Mouse (Mus musculus) kidney, embryonic 16.5 days (tissue): ENCODE results near the gene Lrch1. TPM values are rescaled to one million over a fixed set of nuclear protein-coding genes. Genes with fewer than 3 reads are reported as not detected.

Source experiments
- ATAC-seq: fragments of 200-750 bp; cut with Nextera tagmentation; 2 replicates; pipeline ENCODE4 v1.8.0; 2017; ENCODE audit warnings: moderate TSS enrichment; ENCODE audit not compliant: low FRiP score, low TSS enrichment
- H3K27ac ChIP-seq: fragments of 300-500 bp; sonication (generic); 2 replicates; pipeline ENCODE4 v1.5.1; 2014; ENCODE audit warnings: low read length
- H3K27me3 ChIP-seq: fragments of 300-500 bp; sonication (generic); 2 replicates; pipeline ENCODE4 v1.6.1; 2014; ENCODE audit warnings: low read length, control low read depth, mixed read lengths; ENCODE audit not compliant: insufficient read depth
- H3K36me3 ChIP-seq: fragments of 300-500 bp; sonication (generic); 2 replicates; pipeline ENCODE4 v1.6.1; 2014; ENCODE audit warnings: low read length, control low read depth, mixed read lengths; ENCODE audit not compliant: insufficient read depth
- H3K4me1 ChIP-seq: fragments of 300-500 bp; sonication (generic); 2 replicates; pipeline ENCODE4 v1.6.1; 2014; ENCODE audit warnings: low read length, control low read depth, mixed read lengths; ENCODE audit not compliant: insufficient read depth
- H3K4me2 ChIP-seq: fragments of 300-500 bp; sonication (generic); replicated peaks from 2 replicates; pipeline ENCODE4 v1.6.1; 2014; ENCODE audit warnings: low read depth, low read length
- H3K4me3 ChIP-seq: fragments of 300-500 bp; sonication (generic); 2 replicates; pipeline ENCODE4 v1.5.1; 2014; ENCODE audit warnings: mild to moderate bottlenecking, low read length
- H3K9ac ChIP-seq: fragments of 300-500 bp; sonication (generic); replicated peaks from 2 replicates; pipeline ENCODE4 v1.6.1; 2014; ENCODE audit warnings: low read length
- H3K9me3 ChIP-seq: fragments of 300-500 bp; sonication (generic); 2 replicates; pipeline ENCODE4 v1.6.1; 2016; ENCODE audit warnings: low read length, control low read depth
- WGBS: fragments of 180-500 bp; shearing (Covaris S2); extraction: QIAGEN DNeasy Blood & Tissue Kit; methylation state at CpG from one replicate; pipeline ENCODE4 v1.1.7; 2014; 5-methylcytosine and 5-hydroxymethylcytosine counted together
- polyA plus RNA-seq: library from polyadenylated mRNA; unstranded; fragments of >200 nt; fragmentation: Nextera tagmentation; extraction: Ambion mirVana; gene quantifications from 2 replicates; pipeline ENCODE4 v1.2.1, GENCODE M21; 2015

The Lrch1 gene
- polyA plus RNA-seq, 1 experiment from 2014 or later: 18.3 TPM

DNA sequence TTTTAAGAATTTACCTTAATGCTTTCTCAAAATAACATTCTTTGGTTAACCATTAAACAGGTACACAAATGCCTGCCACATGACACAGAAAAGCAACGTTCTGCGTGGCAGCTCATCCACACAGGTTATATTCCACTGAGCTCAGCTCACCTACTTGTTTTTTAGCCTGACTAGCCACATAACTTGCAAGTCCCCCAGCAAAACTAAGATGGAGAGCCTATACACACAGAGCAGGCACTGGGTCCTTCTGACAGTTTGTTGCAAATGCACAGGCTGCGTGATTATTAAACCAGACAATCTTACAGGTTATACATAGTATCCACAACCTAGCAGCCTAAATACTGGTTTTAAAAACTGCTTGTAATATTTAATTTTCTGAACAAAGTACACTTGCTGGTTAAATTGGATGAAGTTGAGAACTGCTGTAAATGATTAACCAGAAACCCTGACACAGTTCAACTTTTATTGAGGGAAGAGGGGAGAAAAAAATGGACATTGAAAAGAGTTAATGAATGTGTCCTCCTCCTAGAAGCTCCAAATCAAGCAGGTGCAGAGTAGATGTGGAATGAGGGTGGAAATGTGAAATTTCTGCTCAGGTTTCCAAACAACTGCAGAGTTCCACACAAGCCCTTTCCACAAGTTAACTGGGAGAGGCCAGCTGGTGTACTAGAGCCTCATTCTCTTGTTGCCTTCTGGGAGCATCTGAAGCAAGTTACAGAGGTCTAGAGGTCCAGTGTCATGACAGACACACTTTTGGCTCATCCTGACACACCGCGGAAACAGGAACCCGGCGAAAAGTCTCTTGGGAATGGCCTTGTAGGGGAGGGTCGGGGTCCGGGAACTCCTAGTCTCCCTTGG is 216.2 kb downstream of the Lrch1 start:
- H3K9ac ChIP-seq: peak overlapping the region; percentile 63
- peak overlapping the region; percentile 96 for H3K27ac ChIP-seq
- H3K27me3 ChIP-seq: no peaks in the 10 kb centered on the region
- ATAC-seq: peak; percentile 0; the same call in 1 of the 2 replicates
- H3K4me3 ChIP-seq: peak overlapping the region; percentile 72
- H3K4me1 ChIP-seq: peaks cover 32% of the 10 kb centered on the region
- H3K9me3 ChIP-seq: no peaks in the 10 kb centered on the region
- WGBS: 23% methylated on average over 9 of the region's 9 CpGs
- peaks cover 10% of the 10 kb centered on the region for H3K36me3 ChIP-seq
- peak overlapping the region; percentile 73 for H3K4me2 ChIP-seq

DNA sequence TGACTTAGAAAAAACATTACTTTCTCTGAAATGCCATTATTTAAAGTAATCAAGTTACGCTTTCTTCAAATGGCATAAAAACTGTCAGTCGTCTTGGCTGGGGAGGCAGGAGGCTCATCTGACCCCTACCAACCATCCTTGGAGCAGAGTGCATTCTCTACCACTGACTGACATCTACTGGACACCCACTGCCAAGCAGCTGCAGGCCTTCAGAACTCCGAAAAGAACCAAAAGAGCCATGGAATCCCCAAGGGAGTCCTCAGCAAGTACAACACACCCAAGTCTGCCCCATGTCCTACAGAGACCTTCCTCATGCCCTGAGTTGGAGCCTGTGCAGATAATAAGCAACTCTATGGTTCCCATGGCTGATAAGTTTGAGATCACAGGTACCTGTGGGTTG is 224.1 kb downstream of the Lrch1 start:
- H3K4me2 ChIP-seq: no peak overlapping the region
- H3K27ac ChIP-seq: no peak overlapping the region
- H3K27me3 ChIP-seq: no peaks in the 10 kb centered on the region
- 0 out of 2 replicates have a peak, but pooled peaks cover 8% of the 10 kb centered on the region for H3K4me1 ChIP-seq
- 57% methylated on average over 3 of the region's 3 CpGs for WGBS
- no peak overlapping the region for H3K4me3 ChIP-seq
- H3K9ac ChIP-seq: no peak overlapping the region
- H3K9me3 ChIP-seq: no peaks in the 10 kb centered on the region
- no peak for ATAC-seq
- H3K36me3 ChIP-seq: no peaks in the 10 kb centered on the region

DNA sequence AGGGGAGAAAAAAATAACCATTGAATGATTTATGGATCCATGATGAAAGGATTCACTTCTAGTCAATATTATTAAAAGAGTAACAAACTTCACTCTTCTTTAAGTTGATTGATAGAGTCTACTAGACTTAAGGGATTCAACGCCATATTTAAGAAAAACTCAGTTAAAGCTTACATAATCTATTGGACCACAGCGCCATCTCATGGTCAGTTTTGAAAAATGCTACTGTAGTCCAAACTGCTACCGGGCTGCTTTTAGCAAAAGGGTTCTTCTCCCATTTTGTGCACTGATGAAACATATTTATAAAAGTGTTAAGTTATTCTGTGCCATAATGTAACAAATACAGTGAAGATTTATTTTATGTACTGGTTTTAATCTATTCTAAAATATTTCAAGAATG is 238.6 kb downstream of the Lrch1 start:
- 0 out of 2 replicates have a peak, but pooled peaks cover 3% of the 10 kb centered on the region for H3K9me3 ChIP-seq
- H3K36me3 ChIP-seq: no peaks in the 10 kb centered on the region
- H3K9ac ChIP-seq: no peak overlapping the region
- H3K27ac ChIP-seq: no peak overlapping the region
- no peak for ATAC-seq
- no peaks in the 10 kb centered on the region for H3K27me3 ChIP-seq
- H3K4me2 ChIP-seq: no peak overlapping the region
- H3K4me3 ChIP-seq: no peak overlapping the region
- no peaks in the 10 kb centered on the region for H3K4me1 ChIP-seq
- 27% methylated on average over 3 of the region's 3 CpGs for WGBS

Other genes with a start within 250 kb of the Lrch1 start
- gene Esd, start 215.6 kb downstream of the Lrch1 start, polyA plus RNA-seq: 431 and 472 TPM in 2 replicates
- gene Rubcnl, start 68.2 kb upstream of the Lrch1 start, polyA plus RNA-seq: 0.34 and 0.58 TPM in 2 replicates
- not detected in 2 replicates for gene Lrrc63, start 183.0 kb upstream of the Lrch1 start, polyA plus RNA-seq
- 20.6 and 23.4 TPM in 2 replicates for gene Lcp1, start 183.2 kb upstream of the Lrch1 start, polyA plus RNA-seq